Mouse (Mus musculus): ENCODE results near the gene Ccdc144b. TPM values are rescaled to one million over a fixed set of nuclear protein-coding genes. Genes with fewer than 3 reads are reported as not detected.

The Ccdc144b gene
- polyA plus RNA-seq, 1 experiment from 2014 or later, result not detected

- no peaks in the 10 kb centered on the region for H3K27me3 ChIP-seq (ENCODE audit: control insufficient read depth, insufficient read depth, low read depth, low read length)
- H3K9ac ChIP-seq (ENCODE audit: low read depth, low read length), result no peak overlapping the region
- H3K4me2 ChIP-seq (ENCODE audit: low read length), result peak overlapping the region; percentile 14
- no peak overlapping the region for H3K27ac ChIP-seq (ENCODE audit: low read length)
- no peaks in the 10 kb centered on the region for H3K9me3 ChIP-seq (replicated peaks; ENCODE audit: control insufficient read depth, low read length, poor library complexity, severe bottlenecking)
- H3K4me3 ChIP-seq (ENCODE audit: low read depth, low read length), result no peak overlapping the region
- no peaks in the 10 kb centered on the region for H3K36me3 ChIP-seq (ENCODE audit: control insufficient read depth, insufficient read depth, low read length)
- WGBS, result 62% methylated on average over 4 of the region's 4 CpGs
- no peak for ATAC-seq
- peaks cover 4% of the 10 kb centered on the region for H3K4me1 ChIP-seq (ENCODE audit: control insufficient read depth, insufficient read depth, low read length)
These were observed 49.1 kb downstream of the Ccdc144b start for GRCm38 (mm10) chr3:36004028-36004895.

GRCm38 (mm10) chr3:36000275-36001239 is 52.8 kb downstream of the Ccdc144b start, which contains the start of gene Mccc1:
Gene Mccc1 (minus strand): TSS chr3:36000678.
- H3K36me3 ChIP-seq (ENCODE audit: control insufficient read depth, insufficient read depth, low read length), result no peaks in the 10 kb centered on the region
- 4% methylated on average over 39 of the region's 39 CpGs for WGBS
- no peaks in the 10 kb centered on the region for H3K9me3 ChIP-seq (replicated peaks; ENCODE audit: control insufficient read depth, low read length, poor library complexity, severe bottlenecking)
- ATAC-seq, result peak; percentile 100
- H3K27ac ChIP-seq (ENCODE audit: low read length), result peak within 1 kb of the TSS; percentile 95
- peak within 1 kb of the TSS; percentile 90 for H3K4me2 ChIP-seq (ENCODE audit: low read length)
- H3K4me1 ChIP-seq (ENCODE audit: control insufficient read depth, insufficient read depth, low read length), result peaks cover 10% of the 10 kb centered on the region
- no peaks in the 10 kb centered on the region for H3K27me3 ChIP-seq (ENCODE audit: control insufficient read depth, insufficient read depth, low read depth, low read length)
- peak within 1 kb of the TSS; percentile 88 for H3K9ac ChIP-seq (ENCODE audit: low read depth, low read length)
- H3K4me3 ChIP-seq (ENCODE audit: low read depth, low read length), result peak within 1 kb of the TSS; percentile 81

- WGBS, result 51% methylated on average over 11 of the region's 11 CpGs
- Histone ChIP-seq H3K4me3 (ENCODE audit: low read depth, low read length) (no peak overlapping the region), H3K4me1 (ENCODE audit: control insufficient read depth, insufficient read depth, low read length) (peaks cover 10% of the 10 kb centered on the region), H3K9ac (ENCODE audit: low read depth, low read length) (no peak overlapping the region), H3K27me3 (ENCODE audit: control insufficient read depth, insufficient read depth, low read depth, low read length) (no peaks in the 10 kb centered on the region), H3K27ac (ENCODE audit: low read length) (no peak overlapping the region), H3K4me2 (ENCODE audit: low read length) (no peak overlapping the region), H3K9me3 (replicated peaks; ENCODE audit: control insufficient read depth, low read length, poor library complexity, severe bottlenecking) (no peaks in the 10 kb centered on the region), H3K36me3 (ENCODE audit: control insufficient read depth, insufficient read depth, low read length) (peaks cover 2% of the 10 kb centered on the region; the same call in 1 of the 2 replicates)
- ATAC-seq, result no peak
These were observed 58.5 kb downstream of the Ccdc144b start for GRCm38 (mm10) chr3:35994552-35995531.

GRCm38 (mm10) chr3:35990715-35991114 is 62.6 kb downstream of the Ccdc144b start:
- H3K27ac ChIP-seq (ENCODE audit: low read length), result no peak overlapping the region
- H3K4me2 ChIP-seq (ENCODE audit: low read length), result no peak overlapping the region
- no peaks in the 10 kb centered on the region for H3K9me3 ChIP-seq (replicated peaks; ENCODE audit: control insufficient read depth, low read length, poor library complexity, severe bottlenecking)
- H3K4me3 ChIP-seq (ENCODE audit: low read depth, low read length), result no peak overlapping the region
- no peaks in the 10 kb centered on the region for H3K4me1 ChIP-seq (ENCODE audit: control insufficient read depth, insufficient read depth, low read length)
- WGBS, result 96% methylated on average over 7 of the region's 7 CpGs
- H3K27me3 ChIP-seq (ENCODE audit: control insufficient read depth, insufficient read depth, low read depth, low read length), result no peaks in the 10 kb centered on the region
- H3K36me3 ChIP-seq (ENCODE audit: control insufficient read depth, insufficient read depth, low read length), result peaks cover 13% of the 10 kb centered on the region
- H3K9ac ChIP-seq (ENCODE audit: low read depth, low read length), result no peak overlapping the region
- ATAC-seq, result no peak

- Histone ChIP-seq H3K4me2 (ENCODE audit: low read length) (no peak overlapping the region), H3K27me3 (ENCODE audit: control insufficient read depth, insufficient read depth, low read depth, low read length) (no peaks in the 10 kb centered on the region), H3K27ac (ENCODE audit: low read length) (no peak overlapping the region), H3K9me3 (replicated peaks; ENCODE audit: control insufficient read depth, low read length, poor library complexity, severe bottlenecking) (no peaks in the 10 kb centered on the region), H3K4me3 (ENCODE audit: low read depth, low read length) (no peak overlapping the region), H3K36me3 (ENCODE audit: control insufficient read depth, insufficient read depth, low read length) (peaks cover 21% of the 10 kb centered on the region), H3K9ac (ENCODE audit: low read depth, low read length) (no peak overlapping the region), H3K4me1 (ENCODE audit: control insufficient read depth, insufficient read depth, low read length) (no peaks in the 10 kb centered on the region)
- 97% methylated on average over 6 of the region's 6 CpGs for WGBS
- ATAC-seq, result no peak
These were observed 65.3 kb downstream of the Ccdc144b start for GRCm38 (mm10) chr3:35988031-35988430.

GRCm38 (mm10) chr3:35986266-35986665 is 67.1 kb downstream of the Ccdc144b start:
- no peaks in the 10 kb centered on the region for H3K27me3 ChIP-seq (ENCODE audit: control insufficient read depth, insufficient read depth, low read depth, low read length)
- H3K9me3 ChIP-seq (replicated peaks; ENCODE audit: control insufficient read depth, low read length, poor library complexity, severe bottlenecking), result no peaks in the 10 kb centered on the region
- no peak overlapping the region for H3K27ac ChIP-seq (ENCODE audit: low read length)
- H3K36me3 ChIP-seq (ENCODE audit: control insufficient read depth, insufficient read depth, low read length), result peaks cover 21% of the 10 kb centered on the region
- H3K4me2 ChIP-seq (ENCODE audit: low read length), result no peak overlapping the region
- no peak for ATAC-seq
- H3K4me3 ChIP-seq (ENCODE audit: low read depth, low read length), result no peak overlapping the region
- H3K9ac ChIP-seq (ENCODE audit: low read depth, low read length), result no peak overlapping the region
- H3K4me1 ChIP-seq (ENCODE audit: control insufficient read depth, insufficient read depth, low read length), result no peaks in the 10 kb centered on the region
- WGBS, result 95% methylated on average over 6 of the region's 6 CpGs

- no peak overlapping the region for H3K4me2 ChIP-seq (ENCODE audit: low read length)
- 70% methylated on average over 7 of the region's 7 CpGs for WGBS
- H3K27me3 ChIP-seq (ENCODE audit: control insufficient read depth, insufficient read depth, low read depth, low read length), result no peaks in the 10 kb centered on the region
- H3K9me3 ChIP-seq (replicated peaks; ENCODE audit: control insufficient read depth, low read length, poor library complexity, severe bottlenecking), result no peaks in the 10 kb centered on the region
- H3K4me3 ChIP-seq (ENCODE audit: low read depth, low read length), result no peak overlapping the region
- H3K4me1 ChIP-seq (ENCODE audit: control insufficient read depth, insufficient read depth, low read length), result no peaks in the 10 kb centered on the region
- H3K9ac ChIP-seq (ENCODE audit: low read depth, low read length), result no peak overlapping the region
- H3K36me3 ChIP-seq (ENCODE audit: control insufficient read depth, insufficient read depth, low read length), result peaks cover 33% of the 10 kb centered on the region
- no peak for ATAC-seq
- no peak overlapping the region for H3K27ac ChIP-seq (ENCODE audit: low read length)
These were observed 79.8 kb downstream of the Ccdc144b start for GRCm38 (mm10) chr3:35973551-35973950.

- no peaks in the 10 kb centered on the region for H3K4me1 ChIP-seq (ENCODE audit: control insufficient read depth, insufficient read depth, low read length)
- H3K9ac ChIP-seq (ENCODE audit: low read depth, low read length), result no peak overlapping the region
- no peaks in the 10 kb centered on the region for H3K9me3 ChIP-seq (replicated peaks; ENCODE audit: control insufficient read depth, low read length, poor library complexity, severe bottlenecking)
- H3K27ac ChIP-seq (ENCODE audit: low read length), result no peak overlapping the region
- peak; percentile 67; the same call in 1 of the 2 replicates for ATAC-seq
- peaks cover 31% of the 10 kb centered on the region for H3K36me3 ChIP-seq (ENCODE audit: control insufficient read depth, insufficient read depth, low read length)
- no peaks in the 10 kb centered on the region for H3K27me3 ChIP-seq (ENCODE audit: control insufficient read depth, insufficient read depth, low read depth, low read length)
- no peak overlapping the region for H3K4me3 ChIP-seq (ENCODE audit: low read depth, low read length)
- H3K4me2 ChIP-seq (ENCODE audit: low read length), result no peak overlapping the region
- WGBS, result 78% methylated on average over 4 of the region's 4 CpGs
These were observed 80.4 kb downstream of the Ccdc144b start for GRCm38 (mm10) chr3:35972985-35973384.
